Mouse (Mus musculus): Measurements from ENCODE around the gene Gpr107. TPM values are rescaled to one million over a fixed set of nuclear protein-coding genes. Genes with fewer than 3 reads are reported as not detected.

The Gpr107 gene
- polyA plus RNA-seq, 1 experiment from 2014 or later, result 26.2 TPM

DNA sequence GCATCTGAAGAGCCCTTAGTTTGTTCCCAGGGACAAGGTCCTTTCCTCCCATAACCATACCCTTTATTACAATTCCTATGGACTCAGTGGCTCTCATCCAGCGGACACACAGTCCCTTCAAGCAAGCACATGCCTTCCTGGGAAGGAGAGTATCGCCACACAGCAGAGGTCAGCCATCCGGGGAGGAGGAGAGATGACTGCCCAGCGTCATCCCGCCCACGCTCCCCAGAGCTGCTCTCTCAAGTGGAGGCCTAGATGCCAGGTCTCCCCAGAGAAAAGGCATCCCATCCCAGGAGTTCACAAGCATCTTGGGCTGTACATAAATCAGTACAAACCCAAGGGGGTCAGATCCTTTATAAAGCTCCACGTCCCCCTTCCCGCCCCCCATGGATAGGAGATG, 19.4 kb upstream of the Gpr107 start:
- Histone ChIP-seq H3K4me3 (ENCODE audit: low read depth, low read length) (no peak overlapping the region), H3K27me3 (replicated peaks; ENCODE audit: insufficient read depth, low read length) (no peaks in the 10 kb centered on the region), H3K36me3 (ENCODE audit: insufficient read depth, low read length) (no peaks in the 10 kb centered on the region), H3K9me3 (ENCODE audit: low read length) (no peaks in the 10 kb centered on the region), H3K4me1 (ENCODE audit: insufficient read depth, low read depth, low read length) (peaks cover 8% of the 10 kb centered on the region; the same call in 1 of the 2 replicates), H3K9ac (replicated peaks; ENCODE audit: low read depth) (no peak overlapping the region), H3K27ac (ENCODE audit: low read length) (no peak overlapping the region), H3K4me2 (replicated peaks; ENCODE audit: low read depth, low read length) (no peak overlapping the region)
- TF ChIP-seq CTCF (IDR thresholded peaks at IDR 0.05) (no peak), EP300 (IDR thresholded peaks at IDR 0.05) (no peak)
- 73% methylated on average over 8 of the region's 8 CpGs for WGBS
- DNase-seq (ENCODE audit: low spot score) (no peak), ATAC-seq (no peak)

- no peak overlapping the region for H3K27ac ChIP-seq (ENCODE audit: low read length)
- H3K4me1 ChIP-seq (ENCODE audit: insufficient read depth, low read depth, low read length), result peaks cover 8% of the 10 kb centered on the region; the same call in 1 of the 2 replicates
- H3K9ac ChIP-seq (replicated peaks; ENCODE audit: low read depth), result no peak overlapping the region
- 72% methylated on average over 3 of the region's 4 CpGs for WGBS
- no peak for TF ChIP-seq CTCF (IDR thresholded peaks at IDR 0.05)
- no peak for TF ChIP-seq EP300 (IDR thresholded peaks at IDR 0.05)
- H3K36me3 ChIP-seq (ENCODE audit: insufficient read depth, low read length), result no peaks in the 10 kb centered on the region
- H3K9me3 ChIP-seq (ENCODE audit: low read length), result no peaks in the 10 kb centered on the region
- H3K4me2 ChIP-seq (replicated peaks; ENCODE audit: low read depth, low read length), result no peak overlapping the region
- H3K27me3 ChIP-seq (replicated peaks; ENCODE audit: insufficient read depth, low read length), result no peaks in the 10 kb centered on the region
- DNase-seq (ENCODE audit: low spot score) (no peak), ATAC-seq (no peak)
- no peak overlapping the region for H3K4me3 ChIP-seq (ENCODE audit: low read depth, low read length)
Observed at GRCm38 (mm10) chr2:31133981-31134380, 18.1 kb upstream of the Gpr107 start.

DNA sequence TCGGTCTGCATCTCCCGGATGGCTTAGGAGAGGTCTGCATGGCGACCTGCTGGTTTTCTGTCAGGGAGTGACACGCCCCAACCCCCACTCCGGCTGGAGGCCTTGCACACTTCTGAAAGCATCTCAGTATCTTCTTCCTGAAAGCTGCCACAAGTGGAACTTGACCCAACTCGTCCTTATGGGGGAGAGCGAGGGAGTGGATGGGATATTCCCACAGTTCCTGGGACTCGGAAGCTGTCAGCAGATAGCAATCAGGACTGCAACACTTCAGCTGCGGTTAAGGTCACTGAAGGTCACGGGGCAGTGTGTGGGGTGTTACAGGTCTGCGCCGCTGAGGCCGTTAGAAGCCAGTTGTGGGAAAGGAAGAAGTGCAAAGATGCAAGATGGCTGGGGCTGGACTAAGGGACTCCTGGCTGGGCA, 16.6 kb upstream of the Gpr107 start:
- Histone ChIP-seq H3K9me3 (ENCODE audit: low read length) (no peaks in the 10 kb centered on the region), H3K9ac (replicated peaks; ENCODE audit: low read depth) (no peak overlapping the region), H3K27ac (ENCODE audit: low read length) (no peak overlapping the region), H3K4me2 (replicated peaks; ENCODE audit: low read depth, low read length) (no peak overlapping the region), H3K4me1 (ENCODE audit: insufficient read depth, low read depth, low read length) (peaks cover 8% of the 10 kb centered on the region; the same call in 1 of the 2 replicates), H3K27me3 (replicated peaks; ENCODE audit: insufficient read depth, low read length) (no peaks in the 10 kb centered on the region), H3K4me3 (ENCODE audit: low read depth, low read length) (no peak overlapping the region), H3K36me3 (ENCODE audit: insufficient read depth, low read length) (no peaks in the 10 kb centered on the region)
- ATAC-seq, result no peak
- 50% methylated on average over 13 of the region's 13 CpGs for WGBS
- DNase-seq (ENCODE audit: low spot score), result no peak
- TF ChIP-seq EP300 (IDR thresholded peaks at IDR 0.05) (no peak), CTCF (IDR thresholded peaks at IDR 0.05) (no peak)

DNA sequence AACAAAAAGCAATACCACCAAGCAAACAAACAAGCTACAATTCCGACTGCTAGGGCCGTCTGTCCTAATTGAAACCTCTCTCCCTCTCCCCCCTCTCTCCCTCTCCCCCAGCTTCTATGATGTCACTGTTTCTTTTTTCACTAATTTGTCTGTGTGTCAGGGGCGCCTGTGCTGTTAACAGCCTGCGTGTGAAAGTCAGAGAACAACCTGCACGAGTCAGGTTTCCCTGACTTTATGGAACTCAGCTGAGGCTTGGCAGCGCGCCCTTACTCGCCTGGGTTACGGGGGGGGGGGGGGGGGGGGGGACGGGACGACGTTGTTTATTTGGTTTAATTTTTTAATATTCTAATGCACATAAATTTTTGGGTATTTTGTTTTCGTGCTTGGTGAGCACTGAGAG, 15.8 kb upstream of the Gpr107 start:
- Histone ChIP-seq H3K4me2 (replicated peaks; ENCODE audit: low read depth, low read length) (no peak overlapping the region), H3K27me3 (replicated peaks; ENCODE audit: insufficient read depth, low read length) (no peaks in the 10 kb centered on the region), H3K36me3 (ENCODE audit: insufficient read depth, low read length) (no peaks in the 10 kb centered on the region), H3K9me3 (ENCODE audit: low read length) (no peaks in the 10 kb centered on the region), H3K4me1 (ENCODE audit: insufficient read depth, low read depth, low read length) (peaks cover 3% of the 10 kb centered on the region; the same call in 1 of the 2 replicates), H3K4me3 (ENCODE audit: low read depth, low read length) (no peak overlapping the region), H3K9ac (replicated peaks; ENCODE audit: low read depth) (no peak overlapping the region), H3K27ac (ENCODE audit: low read length) (no peak overlapping the region)
- TF ChIP-seq CTCF (IDR thresholded peaks at IDR 0.05), result no peak
- TF ChIP-seq EP300 (IDR thresholded peaks at IDR 0.05), result no peak
- 45% methylated on average over 12 of the region's 13 CpGs for WGBS
- ATAC-seq (no peak), DNase-seq (ENCODE audit: low spot score) (no peak)

DNA sequence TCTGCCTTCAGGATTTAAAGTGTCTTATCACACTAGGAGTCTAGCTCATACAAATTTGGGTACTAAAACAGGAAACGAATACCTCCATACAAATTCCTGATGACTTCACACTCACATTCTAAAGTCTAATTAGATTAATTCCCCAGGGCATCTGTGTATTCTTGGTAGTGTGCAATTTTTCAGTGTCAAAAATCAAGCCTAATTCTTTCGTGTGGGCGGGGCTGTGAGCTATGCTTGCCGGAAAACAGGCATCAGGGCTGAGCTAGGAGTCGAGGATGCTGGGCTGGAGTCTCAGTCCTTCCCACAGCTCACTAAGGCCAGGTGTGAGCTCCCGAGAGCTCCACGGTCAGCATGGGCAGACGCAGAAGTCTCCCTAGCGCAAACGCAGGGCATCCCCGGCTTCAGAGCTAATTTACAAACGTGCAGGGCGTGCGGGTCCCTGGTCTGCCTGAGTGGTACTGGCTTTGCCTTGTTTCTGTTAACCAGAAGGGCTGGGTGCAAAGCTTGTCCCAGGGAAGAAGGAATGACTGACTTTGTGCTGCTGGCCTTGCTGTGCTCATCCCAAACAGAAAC, 15.0 kb upstream of the Gpr107 start:
- no peak overlapping the region for H3K27ac ChIP-seq (ENCODE audit: low read length)
- H3K27me3 ChIP-seq (replicated peaks; ENCODE audit: insufficient read depth, low read length), result no peaks in the 10 kb centered on the region
- no peaks in the 10 kb centered on the region for H3K36me3 ChIP-seq (ENCODE audit: insufficient read depth, low read length)
- no peak overlapping the region for H3K9ac ChIP-seq (replicated peaks; ENCODE audit: low read depth)
- WGBS, result 72% methylated on average over 14 of the region's 14 CpGs
- no peaks in the 10 kb centered on the region for H3K9me3 ChIP-seq (ENCODE audit: low read length)
- no peak overlapping the region for H3K4me3 ChIP-seq (ENCODE audit: low read depth, low read length)
- ATAC-seq (no peak), DNase-seq (ENCODE audit: low spot score) (no peak)
- no peak overlapping the region for H3K4me2 ChIP-seq (replicated peaks; ENCODE audit: low read depth, low read length)
- H3K4me1 ChIP-seq (ENCODE audit: insufficient read depth, low read depth, low read length), result no peaks in the 10 kb centered on the region
- no peak for TF ChIP-seq EP300 (IDR thresholded peaks at IDR 0.05)
- no peak for TF ChIP-seq CTCF (IDR thresholded peaks at IDR 0.05)

GRCm38 (mm10) chr2:31139174-31139632, 12.9 kb upstream of the Gpr107 start:
- Histone ChIP-seq H3K9ac (replicated peaks; ENCODE audit: low read depth) (no peak overlapping the region), H3K9me3 (ENCODE audit: low read length) (no peaks in the 10 kb centered on the region), H3K4me2 (replicated peaks; ENCODE audit: low read depth, low read length) (no peak overlapping the region), H3K4me1 (ENCODE audit: insufficient read depth, low read depth, low read length) (peaks cover 3% of the 10 kb centered on the region; the same call in 1 of the 2 replicates), H3K27me3 (replicated peaks; ENCODE audit: insufficient read depth, low read length) (no peaks in the 10 kb centered on the region), H3K4me3 (ENCODE audit: low read depth, low read length) (no peak overlapping the region), H3K36me3 (ENCODE audit: insufficient read depth, low read length) (no peaks in the 10 kb centered on the region), H3K27ac (ENCODE audit: low read length) (no peak overlapping the region)
- ATAC-seq (no peak), DNase-seq (ENCODE audit: low spot score) (no peak)
- TF ChIP-seq EP300 (IDR thresholded peaks at IDR 0.05) (no peak), CTCF (IDR thresholded peaks at IDR 0.05) (no peak)
- 88% methylated on average over 10 of the region's 10 CpGs for whole genome bisulfite sequencing
